In the genomic region with DNA sequence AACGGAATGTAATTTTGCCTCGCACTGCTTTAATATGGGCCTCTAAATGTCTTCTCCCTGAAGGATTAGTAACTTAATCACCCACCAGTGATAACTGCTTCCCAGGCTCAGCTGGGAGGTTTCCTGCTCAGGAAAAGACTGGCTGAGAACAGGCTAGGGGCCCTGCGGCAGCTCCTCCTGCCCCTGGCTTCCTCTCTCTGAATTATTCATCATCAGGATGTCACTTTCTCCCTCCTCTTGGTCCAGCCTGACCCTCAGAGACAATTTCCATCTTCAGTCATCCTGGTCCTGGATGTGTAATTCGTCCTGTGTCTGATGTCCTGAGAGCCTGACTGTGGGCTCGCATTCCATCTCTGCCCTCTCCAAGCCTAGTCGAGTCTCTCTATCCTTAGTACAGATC, we compare ENCODE assay signal across 30 mouse cellular contexts.
DNase-seq lines count a peak whose midpoint lies in the region; ATAC-seq and TF ChIP-seq lines count a peak whose summit lies in the region.
"Had no signal": no experiment of that assay in that cellular context is flagged by ENCODE, and none has a peak within 500 bp of the region (broad histone marks: within the 10 kb centered on the region; RNA-seq: fewer than 3 reads in every experiment).

No protein-coding gene starts in this region.

- H3K36me3 ChIP-seq in embryonic facial prominence, embryonic 11.5 days (replicated peaks; ENCODE audit: control insufficient read depth, insufficient read depth, low read depth, low read length) = no peaks in the 10 kb centered on the region
- no peaks in the 10 kb centered on the region for H3K36me3 ChIP-seq in embryonic facial prominence, embryonic 10.5 days (replicated peaks)
- no peaks in the 10 kb centered on the region for H3K36me3 ChIP-seq in hindbrain, embryonic 14.5 days (replicated peaks; ENCODE audit: control insufficient read depth, insufficient read depth)
- no peaks in the 10 kb centered on the region for H3K36me3 ChIP-seq in hindbrain, postnatal 0 days (ENCODE audit: insufficient read depth, low read length)
- H3K36me3 ChIP-seq: forebrain, embryonic 10.5 days; G1E; heart, embryonic 12.5 days; heart, embryonic 15.5 days; hindbrain, embryonic 12.5 days had no signal

- H3K27ac ChIP-seq in embryonic facial prominence, embryonic 11.5 days (replicated peaks; ENCODE audit: low read depth, low read length) = no peak overlapping the region
- H3K27ac ChIP-seq in embryonic facial prominence, embryonic 10.5 days (replicated peaks) = no peak overlapping the region
- no peak overlapping the region for H3K27ac ChIP-seq in hindbrain, embryonic 14.5 days
- H3K27ac ChIP-seq in hindbrain, postnatal 0 days = no peak overlapping the region
- H3K27ac ChIP-seq: forebrain, embryonic 10.5 days; forebrain, embryonic 13.5 days; gastrocnemius, adult 2 months; heart, embryonic 15.5 days; hindbrain, embryonic 12.5 days had no signal

- ATAC-seq in embryonic facial prominence, embryonic 11.5 days (replicated peaks; ENCODE audit: insufficient number of reproducible peaks, low FRiP score, low TSS enrichment, low read depth) = no peak
- no peak for ATAC-seq in hindbrain, embryonic 14.5 days (ENCODE audit: low FRiP score)
- no peak for ATAC-seq in hindbrain, postnatal 0 days
- ATAC-seq: forebrain, embryonic 13.5 days; forebrain, embryonic 16.5 days; intestine, postnatal 0 days; Patski had no signal

- DNase-seq in embryonic facial prominence, embryonic 11.5 days (ENCODE audit: low spot score) = peak; percentile 20
- DNase-seq in embryonic facial prominence, embryonic 10.5 days (ENCODE audit: low spot score) = no peak
- peak; percentile 55 for DNase-seq in hindbrain, embryonic 14.5 days (ENCODE audit: low spot score)
- no peak for DNase-seq in hindbrain, postnatal 0 days (ENCODE audit: low spot score)
- DNase-seq in kidney, postnatal 14 days = peak; percentile 19
- DNase-seq in kidney, adult 9 months = no peak
- DNase-seq in brain, embryonic 14.5 days (ENCODE audit: low read depth) = peak; percentile 25
- no peak for DNase-seq in lung, postnatal 10 days
- DNase-seq: adrenal gland, postnatal 10 days; adrenal gland, postnatal 36 days; B cell, adult 2 months; cerebellum, adult 11 months; cerebellum, adult 2 months; cerebellum, adult 9-11 months; cerebellum, postnatal 25 days; embryo, embryonic 11 days; gastrocnemius, adult 2 months; gastrocnemius, postnatal 14 days; heart, postnatal 10 days; heart, postnatal 4 days had no signal

- no peak for TF ChIP-seq CTCF in hindbrain, postnatal 0 days (IDR thresholded peaks at IDR 0.05; ENCODE audit: low read depth)
- no peak for TF ChIP-seq CTCF in brain, embryonic 14.5 days (IDR thresholded peaks at IDR 0.05; ENCODE audit: borderline replicate concordance, extremely low read depth, insufficient read depth, insufficient read length)

- H3K9ac ChIP-seq in embryonic facial prominence, embryonic 11.5 days (replicated peaks; ENCODE audit: low read length) = no peak overlapping the region
- H3K9ac ChIP-seq in hindbrain, embryonic 14.5 days = 0 out of 2 replicates have a peak overlapping the region, but pooled peaks have one; percentile 13
- H3K9ac ChIP-seq in hindbrain, postnatal 0 days (replicated peaks; ENCODE audit: low read length) = no peak overlapping the region
- H3K9ac ChIP-seq: forebrain, embryonic 13.5 days; heart, embryonic 12.5 days; heart, embryonic 15.5 days; hindbrain, embryonic 12.5 days had no signal

- H3K27me3 ChIP-seq in embryonic facial prominence, embryonic 11.5 days (ENCODE audit: control insufficient read depth, insufficient read depth, low read length) = no peaks in the 10 kb centered on the region
- 0 out of 2 replicates have a peak, but pooled peaks cover 7% of the 10 kb centered on the region for H3K27me3 ChIP-seq in embryonic facial prominence, embryonic 10.5 days (replicated peaks; ENCODE audit: low read depth, poor library complexity, severe bottlenecking)
- peaks cover 39% of the 10 kb centered on the region for H3K27me3 ChIP-seq in hindbrain, embryonic 14.5 days (ENCODE audit: control insufficient read depth, insufficient read depth, low read length)
- H3K27me3 ChIP-seq in hindbrain, postnatal 0 days (ENCODE audit: insufficient read depth, low read length) = peaks cover 18% of the 10 kb centered on the region; the same call in 1 of the 2 replicates
- H3K27me3 ChIP-seq: CH12.LX; forebrain, embryonic 13.5 days; heart, embryonic 12.5 days; heart, embryonic 15.5 days; Patski had no signal

- 41% methylated on average over 6 of the region's 6 CpGs for WGBS in embryonic facial prominence, embryonic 11.5 days
- 49% methylated on average over 6 of the region's 6 CpGs for WGBS in embryonic facial prominence, embryonic 10.5 days
- 40% methylated on average over 6 of the region's 6 CpGs for WGBS in hindbrain, embryonic 14.5 days
- 62% methylated on average over 6 of the region's 6 CpGs for WGBS in hindbrain, postnatal 0 days

- H3K4me2 ChIP-seq in embryonic facial prominence, embryonic 11.5 days (ENCODE audit: low read depth, low read length) = no peak overlapping the region
- no peak overlapping the region for H3K4me2 ChIP-seq in hindbrain, embryonic 14.5 days (replicated peaks)
- no peak overlapping the region for H3K4me2 ChIP-seq in hindbrain, postnatal 0 days (ENCODE audit: low read depth, low read length)
- H3K4me2 ChIP-seq: forebrain, embryonic 13.5 days; heart, embryonic 12.5 days; heart, embryonic 15.5 days; hindbrain, embryonic 12.5 days had no signal

- no peaks in the 10 kb centered on the region for H3K4me1 ChIP-seq in embryonic facial prominence, embryonic 11.5 days (ENCODE audit: control insufficient read depth, insufficient read depth, low read length)
- H3K4me1 ChIP-seq in embryonic facial prominence, embryonic 10.5 days = peaks cover 19% of the 10 kb centered on the region
- 0 out of 2 replicates have a peak, but pooled peaks cover 2% of the 10 kb centered on the region for H3K4me1 ChIP-seq in hindbrain, embryonic 14.5 days (replicated peaks; ENCODE audit: control insufficient read depth, insufficient read depth, low read length)
- no peaks in the 10 kb centered on the region for H3K4me1 ChIP-seq in hindbrain, postnatal 0 days (ENCODE audit: insufficient read depth, low read length)
- H3K4me1 ChIP-seq: forebrain, embryonic 10.5 days; forebrain, embryonic 13.5 days; heart, embryonic 12.5 days; heart, embryonic 15.5 days had no signal

- H3K9me3 ChIP-seq in embryonic facial prominence, embryonic 11.5 days (replicated peaks; ENCODE audit: control insufficient read depth, low read length) = no peaks in the 10 kb centered on the region
- no peaks in the 10 kb centered on the region for H3K9me3 ChIP-seq in embryonic facial prominence, embryonic 10.5 days
- H3K9me3 ChIP-seq in hindbrain, embryonic 14.5 days (ENCODE audit: control insufficient read depth, low read length) = no peaks in the 10 kb centered on the region
- no peaks in the 10 kb centered on the region for H3K9me3 ChIP-seq in hindbrain, postnatal 0 days (ENCODE audit: low read length)
- H3K9me3 ChIP-seq: forebrain, embryonic 10.5 days; forebrain, embryonic 13.5 days; heart, embryonic 12.5 days; heart, embryonic 15.5 days; hindbrain, embryonic 12.5 days had no signal

- TF ChIP-seq POLR2A in brain, embryonic 14.5 days (IDR thresholded peaks at IDR 0.05; ENCODE audit: borderline replicate concordance, extremely low read depth, insufficient read depth, insufficient read length, poor library complexity, severe bottlenecking) = no peak

- H3K4me3 ChIP-seq in embryonic facial prominence, embryonic 11.5 days (ENCODE audit: low read depth, low read length) = no peak overlapping the region
- no peak overlapping the region for H3K4me3 ChIP-seq in embryonic facial prominence, embryonic 10.5 days
- H3K4me3 ChIP-seq in hindbrain, embryonic 14.5 days (replicated peaks; ENCODE audit: low read length) = no peak overlapping the region
- H3K4me3 ChIP-seq in hindbrain, postnatal 0 days (ENCODE audit: low read length) = no peak overlapping the region
- H3K4me3 ChIP-seq: forebrain, embryonic 10.5 days; forebrain, embryonic 13.5 days; gastrocnemius, adult 2 months; heart, embryonic 12.5 days; heart, embryonic 15.5 days; hindbrain, embryonic 12.5 days had no signal

Comparison
In these comparisons a context has a peak if more than half of its experiments do, and no peak if none do; other contexts are left out.
1. DNase-seq: peak in embryonic facial prominence, embryonic 11.5 days (single experiment), hindbrain, embryonic 14.5 days (single experiment), kidney, postnatal 14 days (single experiment) and brain, embryonic 14.5 days (single experiment); none in embryonic facial prominence, embryonic 10.5 days (single experiment), hindbrain, postnatal 0 days (single experiment), kidney, adult 9 months (single experiment) and lung, postnatal 10 days (single experiment).